Mouse (Mus musculus) olfactory bulb, adult 2 months (tissue): ENCODE data around the gene Mapkbp1.

ENCODE experiments used
- CTCF ChIP-seq: fragments of 200-500 bp; IDR thresholded peaks from 2 replicates; pipeline ENCODE4 v1.5.1; 2012; ENCODE audit warnings: low read depth, mild to moderate bottlenecking, low read length, moderate library complexity; ENCODE audit not compliant: insufficient read depth
- POLR2A ChIP-seq: fragments of 200-500 bp; IDR thresholded peaks from 2 replicates; pipeline ENCODE4 v1.6.1; 2012; ENCODE audit warnings: mild to moderate bottlenecking, low read depth, low read length, moderate library complexity; ENCODE audit not compliant: insufficient read depth

GRCm38 (mm10) chr2:120074096-120074495, 101.6 kb downstream of the Mapkbp1 start:
- TF ChIP-seq POLR2A (no peak), CTCF (no peak)
